Mouse (Mus musculus): ENCODE results near the gene Hoxd10.

Hoxd10 gene

DNA sequence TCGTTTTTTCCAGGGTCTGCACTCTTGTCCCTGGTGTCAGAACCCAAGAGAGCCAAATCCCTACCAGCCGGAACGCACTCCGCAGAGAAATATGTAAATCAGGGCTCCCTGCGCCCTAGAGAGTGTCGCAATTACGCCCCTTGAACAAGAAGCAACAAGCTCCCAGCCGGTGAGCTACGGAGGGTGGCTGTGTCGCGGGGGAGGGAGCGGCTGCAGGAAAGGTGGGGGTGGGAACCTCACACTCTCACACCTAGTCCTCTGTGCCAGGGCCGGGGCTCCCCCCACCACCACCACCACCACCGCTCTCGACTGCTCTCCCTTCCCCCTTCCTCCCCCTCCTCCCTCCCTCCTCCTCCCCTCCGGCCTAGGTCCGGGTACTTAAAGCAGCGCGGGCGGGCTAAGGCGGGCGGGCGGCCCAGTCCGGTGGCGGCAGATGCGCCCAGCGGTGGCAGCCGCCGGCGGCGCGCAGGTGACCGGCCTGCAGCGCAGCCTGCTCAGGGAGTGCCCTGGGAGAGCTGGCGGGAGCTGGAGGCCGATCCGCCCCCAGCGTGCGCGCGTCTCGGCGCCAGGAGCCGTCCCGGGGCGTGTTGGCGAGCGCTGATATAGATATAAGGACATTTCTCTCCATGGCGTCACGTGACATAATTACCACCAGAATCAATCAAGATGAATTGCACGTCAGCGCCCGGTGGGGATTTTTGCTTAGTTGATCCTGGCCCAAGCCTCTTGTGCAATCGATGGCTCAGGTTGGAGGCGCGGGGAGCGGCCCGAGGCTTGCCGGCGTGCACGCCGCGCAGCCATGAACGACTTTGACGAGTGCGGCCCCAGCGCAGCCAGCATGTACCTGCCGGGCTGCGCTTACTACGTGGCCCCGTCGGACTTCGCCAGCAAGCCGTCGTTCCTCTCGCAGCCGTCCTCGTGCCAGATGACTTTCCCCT is 9.9 kb upstream of the Hoxd10 start:
- DNase-seq, result no peak

DNA sequence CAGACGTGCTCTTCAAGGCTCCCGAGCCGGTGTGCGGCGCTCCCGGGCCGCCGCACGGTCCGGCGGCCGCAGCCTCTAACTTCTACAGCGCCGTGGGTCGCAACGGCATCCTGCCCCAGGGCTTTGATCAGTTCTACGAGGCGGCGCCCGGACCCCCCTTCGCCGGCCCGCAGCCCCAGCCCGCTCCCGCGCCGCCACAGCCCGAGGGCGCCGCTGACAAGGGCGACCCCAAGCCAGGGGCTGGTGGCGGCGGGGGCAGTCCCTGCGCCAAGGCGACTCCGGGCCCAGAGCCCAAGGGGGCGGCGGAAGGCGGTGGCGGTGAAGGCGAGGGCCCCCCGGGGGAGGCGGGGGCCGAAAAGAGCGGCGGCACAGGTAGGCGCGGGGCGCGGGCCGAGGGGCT is 8.9 kb upstream of the Hoxd10 start:
- no peak for DNase-seq

DNA sequence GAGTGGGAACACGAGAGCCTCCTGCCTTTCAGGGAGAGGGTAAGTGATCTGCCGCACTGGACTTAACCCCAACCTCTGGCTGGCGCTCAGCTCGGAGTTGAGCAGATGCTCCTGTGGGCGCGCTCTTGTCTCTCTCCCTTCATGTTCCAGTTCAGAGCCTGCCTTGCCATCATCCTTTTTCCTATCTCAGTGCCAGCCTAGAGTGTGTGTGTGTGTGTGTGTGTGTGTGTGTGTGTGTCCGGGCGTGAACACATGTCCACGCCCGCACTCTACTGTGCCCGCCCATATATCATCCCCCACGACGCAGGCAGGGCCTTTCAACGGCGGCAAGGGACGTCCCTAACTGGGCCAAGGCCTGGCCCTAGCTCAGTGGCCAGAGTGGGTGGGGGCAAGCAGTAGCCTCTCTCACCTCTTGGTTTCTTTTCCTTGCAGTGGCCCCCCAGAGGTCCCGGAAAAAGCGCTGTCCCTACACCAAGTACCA is 8.2 kb upstream of the Hoxd10 start:
- DNase-seq, result no peak

- DNase-seq, result no peak
Measured at GRCm38 (mm10) chr2:74684106-74684505, 7.6 kb upstream of the Hoxd10 start.

- no peak for DNase-seq
Measured at GRCm38 (mm10) chr2:74685059-74685603, 6.6 kb upstream of the Hoxd10 start.

DNA sequence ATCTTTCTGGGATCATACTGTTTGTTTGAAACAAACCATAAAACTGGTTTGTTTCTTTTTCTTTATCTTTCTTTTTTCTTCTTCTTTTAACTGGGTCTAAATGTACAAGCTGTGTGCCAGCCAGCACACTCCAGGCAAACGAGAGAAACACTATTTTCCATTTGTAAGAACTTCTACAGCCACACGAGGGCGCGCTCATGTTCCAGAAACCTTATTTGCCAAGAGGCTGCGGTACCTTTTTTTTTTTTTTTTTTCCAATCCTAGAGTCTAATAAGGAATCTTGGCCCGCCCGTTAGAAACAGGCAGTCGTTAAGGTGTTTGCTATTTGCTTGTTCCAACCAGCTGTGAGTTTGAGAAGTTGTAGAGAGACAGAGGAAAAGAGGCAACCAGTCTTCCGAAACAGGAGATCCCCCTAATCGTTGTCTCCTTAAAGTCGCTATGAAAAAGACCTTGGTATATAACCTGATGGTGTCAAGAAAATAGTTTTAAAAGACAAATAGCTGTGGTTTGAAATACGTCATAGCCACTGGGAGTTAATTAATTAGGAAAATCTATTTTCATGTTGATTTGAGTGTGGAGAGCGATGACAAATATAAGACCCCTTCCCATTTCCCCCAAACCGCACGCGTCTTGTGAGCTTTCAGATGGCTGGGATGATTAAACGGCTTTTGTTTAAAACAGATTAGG is 5.3 kb upstream of the Hoxd10 start:
- peak; percentile 80 to 87 for DNase-seq

- DNase-seq, result no peak
Measured at GRCm38 (mm10) chr2:74686988-74687697, 4.6 kb upstream of the Hoxd10 start.

- no peak for DNase-seq
Measured at GRCm38 (mm10) chr2:74687698-74688555, 3.8 kb upstream of the Hoxd10 start.

- no peak for DNase-seq
Measured at GRCm38 (mm10) chr2:74688795-74689573, 2.7 kb upstream of the Hoxd10 start.

DNA sequence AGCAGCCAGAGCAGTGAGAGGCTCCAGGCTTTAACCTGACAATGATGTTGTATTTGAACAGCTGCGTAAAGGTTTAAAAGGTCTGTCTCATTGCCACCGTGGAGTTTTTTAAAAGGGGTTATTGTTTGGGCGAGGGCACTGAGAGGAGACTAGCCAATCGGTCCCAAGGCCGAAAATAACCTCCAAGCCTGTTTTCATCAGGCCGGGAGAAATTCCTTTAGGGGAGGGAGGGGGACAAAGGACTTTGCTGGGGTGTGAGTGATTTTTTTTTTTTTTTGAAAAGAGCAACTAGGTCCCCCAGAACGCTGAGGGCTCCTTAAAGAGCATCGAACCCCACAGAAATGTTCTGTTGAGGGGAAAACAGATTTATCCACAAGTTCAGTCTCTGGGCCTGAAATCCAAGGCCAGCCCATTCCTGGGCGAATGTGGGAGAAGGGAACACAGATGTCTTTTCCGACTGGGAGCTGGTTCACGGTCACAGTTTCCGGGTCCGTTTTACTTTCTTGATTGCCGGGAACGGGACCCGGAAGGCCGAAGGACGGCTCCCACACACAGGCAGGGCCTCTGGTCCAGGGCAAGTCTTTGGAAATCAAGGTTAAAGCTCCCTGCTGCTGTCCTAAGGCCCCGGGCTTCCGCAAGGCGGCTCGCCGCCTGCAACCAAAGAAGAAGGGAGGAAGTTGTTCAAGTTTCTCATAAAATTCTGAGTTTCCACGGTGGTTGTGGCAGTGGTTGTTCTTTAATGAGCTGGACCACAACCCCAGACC is 2.0 kb upstream of the Hoxd10 start:
- DNase-seq, result peak in 1 of 2 experiments; percentile 27

- DNase-seq, result no peak
Measured at GRCm38 (mm10) chr2:74690338-74690716, 1.4 kb upstream of the Hoxd10 start.

DNA sequence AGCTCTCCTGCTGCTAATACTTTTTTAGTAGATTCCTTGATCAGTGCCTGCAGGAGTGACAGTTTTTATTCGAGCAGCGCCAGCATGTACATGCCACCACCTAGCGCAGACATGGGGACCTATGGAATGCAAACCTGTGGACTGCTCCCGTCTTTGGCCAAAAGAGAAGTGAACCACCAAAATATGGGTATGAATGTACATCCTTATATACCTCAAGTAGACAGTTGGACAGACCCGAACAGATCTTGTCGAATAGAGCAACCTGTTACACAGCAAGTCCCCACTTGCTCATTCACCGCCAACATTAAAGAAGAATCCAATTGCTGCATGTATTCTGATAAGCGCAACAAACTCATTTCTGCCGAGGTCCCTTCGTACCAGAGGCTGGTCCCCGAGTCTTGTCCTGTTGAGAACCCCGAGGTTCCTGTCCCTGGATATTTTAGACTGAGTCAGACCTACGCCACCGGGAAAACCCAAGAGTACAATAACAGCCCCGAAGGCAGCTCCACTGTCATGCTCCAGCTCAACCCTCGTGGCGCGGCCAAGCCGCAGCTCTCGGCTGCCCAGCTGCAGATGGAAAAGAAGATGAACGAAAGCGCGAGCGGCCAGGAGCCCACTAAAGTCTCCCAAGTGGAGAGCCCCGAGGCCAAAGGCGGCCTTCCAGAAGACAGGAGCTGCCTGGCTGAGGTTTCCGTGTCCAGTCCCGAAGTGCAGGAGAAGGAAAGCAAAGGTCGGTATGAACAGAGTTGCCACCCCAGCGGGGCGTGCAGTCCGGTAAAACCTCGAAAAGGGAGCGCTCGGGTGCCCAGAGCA is 477 bp downstream of the Hoxd10 start:
- peak in 1 of 2 experiments; percentile 30 for DNase-seq

DNA sequence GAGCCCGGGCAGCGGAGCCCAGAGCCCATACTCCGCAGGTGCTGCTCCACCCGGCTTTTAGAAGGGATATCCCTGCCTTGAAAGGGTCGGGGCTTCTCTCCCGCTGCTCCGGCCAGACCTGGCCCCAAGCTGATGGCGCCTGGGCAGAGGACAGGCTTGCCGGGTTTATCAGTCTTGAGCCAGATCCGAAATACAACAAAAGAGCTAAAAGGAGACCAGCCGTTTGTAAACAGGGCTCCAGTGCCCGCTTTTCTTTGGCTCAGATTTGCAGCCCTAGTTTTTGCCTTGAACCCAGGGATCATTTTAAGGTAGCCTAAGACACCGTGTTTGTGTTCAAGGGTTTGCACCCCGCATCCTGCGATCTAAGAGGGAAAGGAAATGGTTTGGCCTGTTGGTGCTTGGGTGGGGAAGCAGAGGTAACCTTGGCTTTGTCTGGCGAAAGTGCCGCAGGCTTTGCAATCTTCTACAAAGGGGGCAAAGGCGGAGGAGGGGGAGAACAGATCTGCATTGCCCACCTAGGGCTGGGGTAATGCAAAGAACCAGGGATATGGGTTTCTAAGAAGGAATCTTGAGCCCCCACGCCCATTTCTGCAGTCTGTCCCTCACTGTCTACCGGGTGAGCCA is 1.2 kb downstream of the Hoxd10 start:
- DNase-seq, result no peak

GRCm38 (mm10) chr2:74693432-74693827 is 1.7 kb downstream of the Hoxd10 start:
- DNase-seq, result no peak

DNA sequence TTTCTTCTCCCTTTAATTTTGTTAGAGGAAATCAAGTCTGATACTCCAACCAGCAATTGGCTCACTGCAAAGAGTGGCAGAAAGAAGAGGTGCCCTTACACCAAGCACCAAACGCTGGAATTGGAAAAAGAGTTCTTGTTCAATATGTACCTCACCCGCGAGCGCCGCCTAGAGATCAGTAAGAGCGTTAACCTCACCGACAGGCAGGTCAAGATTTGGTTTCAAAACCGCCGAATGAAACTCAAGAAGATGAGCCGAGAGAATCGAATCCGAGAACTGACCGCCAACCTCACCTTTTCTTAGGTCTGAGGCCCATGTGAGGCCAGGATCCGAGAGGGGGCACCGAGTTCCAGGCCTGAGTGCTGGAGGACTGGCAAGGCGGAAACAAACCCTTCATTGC is 2.3 kb downstream of the Hoxd10 start:
- peak; percentile 71 to 72 for DNase-seq

DNA sequence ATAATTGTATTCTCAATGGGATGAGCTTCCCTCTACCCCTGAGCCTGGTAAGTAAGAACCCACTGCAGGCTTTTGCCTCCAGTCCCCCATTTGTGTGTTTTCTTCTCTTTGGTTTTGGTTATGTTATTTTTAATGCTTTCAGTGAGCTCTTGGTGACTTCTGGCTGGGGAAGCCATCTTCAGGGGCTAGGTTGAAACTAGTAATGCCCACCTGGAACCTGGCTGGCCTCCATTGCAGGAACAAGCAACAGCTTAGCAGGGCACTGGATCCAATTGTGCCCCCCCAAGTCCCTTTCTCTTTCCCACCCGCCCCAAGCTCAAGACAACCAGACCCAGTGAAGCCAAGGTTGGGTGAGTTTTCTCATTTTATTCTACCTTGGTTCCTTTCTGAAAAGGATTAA is 3.7 kb downstream of the Hoxd10 start:
- DNase-seq, result no peak

DNA sequence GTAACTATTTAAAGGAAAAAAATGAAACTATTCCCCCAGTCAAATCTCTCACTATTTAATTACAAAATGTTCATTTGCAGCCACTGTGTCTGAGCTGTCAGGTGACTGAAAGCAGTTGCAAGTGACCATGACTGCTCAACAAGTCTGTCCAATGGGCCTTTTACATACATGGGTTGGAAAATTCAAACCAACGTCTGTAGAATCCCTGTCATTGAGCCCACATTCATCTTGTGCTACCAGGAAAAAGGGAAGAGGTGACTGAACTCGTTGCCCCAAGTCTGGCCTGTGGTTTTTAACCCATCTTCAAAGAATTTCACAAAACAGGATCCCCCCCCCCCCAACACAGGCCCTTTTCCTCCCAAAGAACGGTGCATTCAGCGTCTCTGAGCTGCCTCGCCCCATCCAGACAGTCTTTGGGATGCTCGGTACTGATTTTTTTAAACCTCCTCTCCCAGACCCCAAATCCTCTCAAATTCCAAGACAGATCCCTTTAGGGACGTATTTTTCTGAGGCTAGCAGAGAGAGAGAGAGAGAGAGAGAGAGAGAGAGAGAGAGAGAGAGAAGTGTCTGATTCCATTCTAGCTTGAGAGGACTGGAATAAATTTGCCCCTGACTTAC is 4.2 kb downstream of the Hoxd10 start:
- peak in 1 of 2 experiments; percentile 0 for DNase-seq
